In the genomic region with DNA sequence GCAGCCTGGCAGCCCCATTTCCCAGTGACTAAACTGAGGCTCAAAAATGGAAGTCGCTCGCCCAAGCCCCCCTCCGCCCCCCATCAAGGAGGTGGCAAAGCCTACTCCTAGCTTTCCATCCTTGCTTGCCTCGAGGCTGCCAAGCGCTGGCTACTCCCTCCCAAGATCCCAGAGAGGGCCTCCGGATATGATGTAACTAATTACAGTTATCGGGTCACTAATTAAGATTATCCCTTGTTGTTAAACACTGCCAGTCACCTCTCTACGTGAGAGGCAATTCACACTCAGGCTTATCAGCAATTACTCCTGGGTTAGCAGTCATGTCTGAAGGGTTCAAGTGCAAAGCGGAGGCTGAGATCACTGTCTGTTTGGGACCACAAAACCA, we compare ENCODE assay signal across 8 mouse cellular contexts. TPM values are rescaled to one million over a fixed set of nuclear protein-coding genes. Genes with fewer than 3 reads are reported as not detected.
DNase-seq lines count a peak whose midpoint lies in the region; ATAC-seq and TF ChIP-seq lines count a peak whose summit lies in the region.

No protein-coding gene starts in this region.

- peak overlapping the region; percentile 96 for H3K9ac ChIP-seq in hindbrain, embryonic 13.5 days
- peak overlapping the region; percentile 97 for H3K9ac ChIP-seq in midbrain, embryonic 14.5 days (replicated peaks; ENCODE audit: low read length)

- no peaks in the 10 kb centered on the region for H3K4me1 ChIP-seq in brown adipose tissue, adult 24 weeks (ENCODE audit: control insufficient read depth, insufficient read depth, insufficient read length, low read length)
- peaks cover 51% of the 10 kb centered on the region for H3K4me1 ChIP-seq in hindbrain, embryonic 13.5 days (replicated peaks)
- H3K4me1 ChIP-seq in midbrain, embryonic 14.5 days (ENCODE audit: control insufficient read depth, insufficient read depth, low read length), result peaks cover 32% of the 10 kb centered on the region

- no peak for DNase-seq in gastrocnemius, adult 2 months
- DNase-seq in gastrocnemius, postnatal 25 days, result no peak
- no peak for DNase-seq in midbrain, embryonic 14.5 days
- no peak for DNase-seq in testis, postnatal 14 days (ENCODE audit: low spot score)
- no peak for DNase-seq in thymus, postnatal 0 days (ENCODE audit: low spot score)

- peak overlapping the region; percentile 88 for H3K4me3 ChIP-seq in gastrocnemius, adult 2 months
- H3K4me3 ChIP-seq in brown adipose tissue, adult 24 weeks (ENCODE audit: insufficient read depth, low read depth, low read length), result peak overlapping the region; percentile 55
- H3K4me3 ChIP-seq in hindbrain, embryonic 13.5 days, result peak overlapping the region; percentile 77
- H3K4me3 ChIP-seq in midbrain, embryonic 14.5 days (replicated peaks; ENCODE audit: low read depth, low read length), result peak overlapping the region; percentile 69

- H3K36me3 ChIP-seq in hindbrain, embryonic 13.5 days, result peaks cover 3% of the 10 kb centered on the region; the same call in 1 of the 2 replicates
- H3K36me3 ChIP-seq in midbrain, embryonic 14.5 days (ENCODE audit: control insufficient read depth, insufficient read depth, low read length), result 0 out of 2 replicates have a peak, but pooled peaks cover 3% of the 10 kb centered on the region

- TF ChIP-seq CTCF in gastrocnemius, adult 2 months (IDR thresholded peaks at IDR 0.05), result no peak

- no peaks in the 10 kb centered on the region for H3K9me3 ChIP-seq in hindbrain, embryonic 13.5 days
- no peaks in the 10 kb centered on the region for H3K9me3 ChIP-seq in midbrain, embryonic 14.5 days (ENCODE audit: control insufficient read depth, low read length)

- no peak for ATAC-seq in hindbrain, embryonic 13.5 days (ENCODE audit: low FRiP score)
- ATAC-seq in midbrain, embryonic 14.5 days (ENCODE audit: low FRiP score, low TSS enrichment), result no peak
- no peak for ATAC-seq in CD4-positive, CD25-positive, alpha-beta regulatory T cell, adult 4 months

- intact Hi-C loops in gastrocnemius, adult 2 months (cut with DNase I), result no loop called here

- 20% methylated on average over 9 of the region's 9 CpGs for WGBS in hindbrain, embryonic 13.5 days
- 17% methylated on average over 9 of the region's 9 CpGs for WGBS in midbrain, embryonic 14.5 days

- H3K4me2 ChIP-seq in hindbrain, embryonic 13.5 days, result peak overlapping the region; percentile 77
- H3K4me2 ChIP-seq in midbrain, embryonic 14.5 days (ENCODE audit: low read length), result peak overlapping the region; percentile 64

- peak overlapping the region; percentile 91 for H3K27ac ChIP-seq in gastrocnemius, adult 2 months
- H3K27ac ChIP-seq in brown adipose tissue, adult 24 weeks (replicated peaks; ENCODE audit: low read depth, low read length), result 0 out of 2 replicates have a peak overlapping the region, but pooled peaks have one; percentile 49
- H3K27ac ChIP-seq in hindbrain, embryonic 13.5 days, result peak overlapping the region; percentile 98
- peak overlapping the region; percentile 99 for H3K27ac ChIP-seq in midbrain, embryonic 14.5 days (replicated peaks; ENCODE audit: low read depth, low read length)

- no peaks in the 10 kb centered on the region for H3K27me3 ChIP-seq in hindbrain, embryonic 13.5 days
- no peaks in the 10 kb centered on the region for H3K27me3 ChIP-seq in midbrain, embryonic 14.5 days (ENCODE audit: control insufficient read depth, insufficient read depth, low read length)

RNA-seq across cellular contexts. Expression of gene Arhgef10l, which starts 16.6 kb away (rescaled TPM):
- total RNA-seq in gastrocnemius, adult 2 months (2021), result 10 to 100 TPM; 50.9 to 66.3 TPM
- 10 to 100 TPM; 36.2 to 51.3 TPM for total RNA-seq in gastrocnemius, postnatal 25 days (2021)
- 2.2 and 3.3 TPM in 2 replicates for polyA plus RNA-seq in brown adipose tissue, adult 24 weeks (2012; ENCODE audit: insufficient read depth, insufficient read length, missing spikeins)
- 23.2 and 23.8 TPM in 2 replicates for polyA plus RNA-seq in hindbrain, embryonic 13.5 days (2015; fragmentation: Nextera tagmentation; extraction: Ambion mirVana)
- 18.7 and 24.6 TPM in 2 replicates for polyA plus RNA-seq in midbrain, embryonic 14.5 days (2014; fragmentation: Nextera tagmentation; extraction: Ambion mirVana)
- 12.5 and 16.3 TPM in 2 replicates for polyA plus RNA-seq in thymus, postnatal 0 days (2015; fragmentation: Nextera tagmentation; extraction: Ambion mirVana)
- under 1 TPM in 1 of 2 experiments, not detected in 1; 0.16 TPM for polyA plus RNA-seq in CD4-positive, CD25-positive, alpha-beta regulatory T cell, adult 4 months (2017; shearing (Covaris generic))

RNA-seq across cellular contexts. Expression of gene Rcc2, which starts 51.1 kb away (rescaled TPM):
- 1 to 10 TPM; 5.9 to 8.8 TPM for total RNA-seq in gastrocnemius, adult 2 months (2021)
- total RNA-seq in gastrocnemius, postnatal 25 days (2021), result 1 to 10 TPM; 8.4 to 9.8 TPM
- 8.8 and 9.9 TPM in 2 replicates for polyA plus RNA-seq in brown adipose tissue, adult 24 weeks (2012; ENCODE audit: insufficient read depth, insufficient read length, missing spikeins)
- 13.8 and 15.7 TPM in 2 replicates for polyA plus RNA-seq in hindbrain, embryonic 13.5 days (2015; fragmentation: Nextera tagmentation; extraction: Ambion mirVana)
- 21.2 and 21.5 TPM in 2 replicates for polyA plus RNA-seq in midbrain, embryonic 14.5 days (2014; fragmentation: Nextera tagmentation; extraction: Ambion mirVana)
- polyA plus RNA-seq in thymus, postnatal 0 days (2015; fragmentation: Nextera tagmentation; extraction: Ambion mirVana), result 68.4 and 77.4 TPM in 2 replicates
- 10 to 100 TPM; 18.7 to 20.4 TPM for polyA plus RNA-seq in CD4-positive, CD25-positive, alpha-beta regulatory T cell, adult 4 months (2017; shearing (Covaris generic))

Comparison
In these comparisons a context has a peak if more than half of its experiments do, and no peak if none do; other contexts are left out.
1. H3K27ac ChIP-seq: peak in every context shown above with its lines; median percentile 99 in midbrain, embryonic 14.5 days; 98 in hindbrain, embryonic 13.5 days; 91 in gastrocnemius, adult 2 months; 49 in brown adipose tissue, adult 24 weeks.